Mouse (Mus musculus): ENCODE data around the gene Nxf3.

DNA sequence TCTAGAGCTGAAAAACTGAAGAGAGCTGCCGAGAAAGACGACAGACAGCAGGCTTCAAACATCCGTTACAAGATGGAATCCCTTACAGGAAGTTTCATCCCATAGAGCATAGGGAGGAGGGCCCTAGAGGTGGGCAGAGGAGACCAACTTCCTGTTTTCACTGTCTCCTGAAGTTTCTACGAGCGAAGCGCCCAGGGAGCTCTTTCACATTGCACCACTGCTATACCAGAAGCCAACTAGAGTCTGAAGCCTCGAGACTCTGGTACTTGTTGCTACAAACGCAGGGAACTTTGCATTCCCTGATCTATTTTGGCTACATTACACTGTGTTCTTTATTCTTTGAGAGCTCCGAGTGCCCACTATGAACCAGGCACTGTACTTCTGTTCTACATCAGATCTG is at the start of gene Nxf3:
- TF ChIP-seq CTCF (IDR thresholded peaks at IDR 0.05), result no peak
- no peak for TF ChIP-seq POLR2A (IDR thresholded peaks at IDR 0.05; ENCODE audit: insufficient read depth, low read depth, low read length)

Data from heart, adult 2 months (tissue).